Mouse (Mus musculus) lung, postnatal 0 days (tissue): Measurements from ENCODE around the gene Adm2. TPM values are rescaled to one million over a fixed set of nuclear protein-coding genes. Genes with fewer than 3 reads are reported as not detected.

Source experiments
- ATAC-seq: fragments of 200-750 bp; cut with Nextera tagmentation; 2 replicates; pipeline ENCODE4 v1.8.0; 2017; ENCODE audit warnings: moderate library complexity
- DNase-seq: peaks from one replicate; pipeline ENCODE4 v3.0.0-alpha.2; 2016; ENCODE audit warnings: low spot score
- H3K27ac ChIP-seq: fragments of 300-500 bp; sonication (generic); 2 replicates; pipeline ENCODE4 v1.5.1; 2014; ENCODE audit warnings: antibody characterized with exemption, mild to moderate bottlenecking, low read length, mixed read lengths
- H3K27me3 ChIP-seq: fragments of 300-500 bp; sonication (generic); replicated peaks from 2 replicates; pipeline ENCODE4 v1.6.1; 2014; ENCODE audit warnings: low read length, mixed read lengths; ENCODE audit not compliant: insufficient read depth
- H3K36me3 ChIP-seq: fragments of 300-500 bp; sonication (generic); 2 replicates; pipeline ENCODE4 v1.6.1; 2014; ENCODE audit warnings: low read length, mixed read lengths; ENCODE audit not compliant: insufficient read depth
- H3K4me1 ChIP-seq: fragments of 300-500 bp; sonication (generic); 2 replicates; pipeline ENCODE4 v1.6.1; 2014; ENCODE audit warnings: antibody characterized with exemption, low read depth, low read length, mixed read lengths; ENCODE audit not compliant: insufficient read depth
- H3K4me2 ChIP-seq: fragments of 300-500 bp; sonication (generic); replicated peaks from 2 replicates; pipeline ENCODE4 v1.6.1; 2014; ENCODE audit warnings: low read depth, mild to moderate bottlenecking, low read length, moderate library complexity, mixed read lengths
- H3K4me3 ChIP-seq: fragments of 300-500 bp; sonication (generic); 2 replicates; pipeline ENCODE4 v1.5.1; 2014; ENCODE audit warnings: low read depth, low read length
- H3K9ac ChIP-seq: fragments of 300-500 bp; sonication (generic); replicated peaks from 2 replicates; pipeline ENCODE4 v1.6.1; 2014; ENCODE audit warnings: low read depth, mild to moderate bottlenecking
- H3K9me3 ChIP-seq: fragments of 300-500 bp; sonication (generic); 2 replicates; pipeline ENCODE4 v1.6.1; 2016; ENCODE audit warnings: low read length, mixed read lengths
- CTCF ChIP-seq: IDR thresholded peaks from 2 replicates; pipeline ENCODE4 v1.5.1; 2016; ENCODE audit warnings: antibody characterized with exemption, mild to moderate bottlenecking
- EP300 ChIP-seq: IDR thresholded peaks from 2 replicates; pipeline ENCODE4 v1.6.1; 2016; ENCODE audit warnings: antibody characterized with exemption, mild to moderate bottlenecking, control low read depth
- WGBS: fragments of 180-500 bp; shearing (Covaris S2); extraction: QIAGEN DNeasy Blood & Tissue Kit; methylation state at CpG from one replicate; pipeline ENCODE4 v1.1.7; 2014; 5-methylcytosine and 5-hydroxymethylcytosine counted together
- polyA plus RNA-seq: library from polyadenylated mRNA; unstranded; fragments of >200 nt; fragmentation: Nextera tagmentation; extraction: Ambion mirVana; gene quantifications from 2 replicates; pipeline ENCODE4 v1.2.1, GENCODE M21; 2015

Gene Adm2
- polyA plus RNA-seq, 1 experiment from 2014 or later, result 0.12 TPM

- Histone ChIP-seq H3K9me3 (no peaks in the 10 kb centered on the region), H3K27ac (peak within 1 kb of the TSS; percentile 62), H3K36me3 (no peaks in the 10 kb centered on the region), H3K4me2 (peak within 1 kb of the TSS; percentile 94), H3K4me3 (peak within 1 kb of the TSS; percentile 94), H3K4me1 (peaks cover 9% of the 10 kb centered on the region; the same call in 1 of the 2 replicates), H3K9ac (peak within 1 kb of the TSS; percentile 89), H3K27me3 (no peaks in the 10 kb centered on the region)
- WGBS, result under 1% methylated on average over 34 of the region's 37 CpGs
- DNase-seq (peak; percentile 99), ATAC-seq (peak; percentile 100)
- TF ChIP-seq CTCF, result no peak
- no peak for TF ChIP-seq EP300
Measured at GRCm38 (mm10) chr15:89315190-89315731, 7.3 kb upstream of the Adm2 start, which contains the start of gene Sbf1. Gene Sbf1 (minus strand): TSS chr15:89315311.

GRCm38 (mm10) chr15:89316146-89316545 lies 6.4 kb upstream of the Adm2 start:
- WGBS, result 66% methylated on average over 11 of the region's 11 CpGs
- H3K9ac ChIP-seq, result no peak overlapping the region

GRCm38 (mm10) chr15:89321264-89321663 lies 1.3 kb upstream of the Adm2 start:
- Histone ChIP-seq H3K36me3 (no peaks in the 10 kb centered on the region), H3K27me3 (no peaks in the 10 kb centered on the region), H3K4me2 (no peak overlapping the region), H3K27ac (no peak overlapping the region), H3K4me1 (no peaks in the 10 kb centered on the region; the same call in 1 of the 2 replicates), H3K9me3 (no peaks in the 10 kb centered on the region), H3K9ac (no peak overlapping the region), H3K4me3 (no peak overlapping the region)
- WGBS, result 75% methylated on average over 5 of the region's 8 CpGs
- TF ChIP-seq EP300, result no peak
- TF ChIP-seq CTCF, result no peak
- ATAC-seq (no peak), DNase-seq (no peak)

More at GRCm38 (mm10) chr15:89316146-89316545, 6.4 kb upstream of the Adm2 start:
- Histone ChIP-seq H3K36me3 (no peaks in the 10 kb centered on the region), H3K9me3 (no peaks in the 10 kb centered on the region), H3K27me3 (no peaks in the 10 kb centered on the region), H3K4me2 (no peak overlapping the region), H3K4me1 (peaks cover 9% of the 10 kb centered on the region; the same call in 1 of the 2 replicates), H3K27ac (no peak overlapping the region), H3K4me3 (no peak overlapping the region)
- ATAC-seq (no peak), DNase-seq (no peak)
- peak; percentile 50 for TF ChIP-seq CTCF
- no peak for TF ChIP-seq EP300

- 83% methylated on average over 4 of the region's 4 CpGs for WGBS
- no peaks in the 10 kb centered on the region for H3K9me3 ChIP-seq
Measured at GRCm38 (mm10) chr15:89323656-89324055, 1.1 kb downstream of the Adm2 start.

GRCm38 (mm10) chr15:89326441-89326840 lies 3.9 kb downstream of the Adm2 start:
- H3K4me3 ChIP-seq, result no peak overlapping the region
- H3K4me2 ChIP-seq, result no peak overlapping the region
- H3K9me3 ChIP-seq, result no peaks in the 10 kb centered on the region
- TF ChIP-seq EP300 (no peak), CTCF (no peak)
- DNase-seq (no peak), ATAC-seq (no peak)
- no peaks in the 10 kb centered on the region for H3K36me3 ChIP-seq
- 43% methylated on average over 5 of the region's 5 CpGs for WGBS
- no peak overlapping the region for H3K27ac ChIP-seq
- no peak overlapping the region for H3K9ac ChIP-seq
- no peaks in the 10 kb centered on the region; the same call in 1 of the 2 replicates for H3K4me1 ChIP-seq
- no peaks in the 10 kb centered on the region for H3K27me3 ChIP-seq

More at GRCm38 (mm10) chr15:89323656-89324055, 1.1 kb downstream of the Adm2 start:
- Histone ChIP-seq H3K27ac (no peak overlapping the region), H3K27me3 (no peaks in the 10 kb centered on the region), H3K4me2 (no peak overlapping the region), H3K4me3 (no peak overlapping the region), H3K9ac (no peak overlapping the region), H3K4me1 (no peaks in the 10 kb centered on the region; the same call in 1 of the 2 replicates), H3K36me3 (no peaks in the 10 kb centered on the region)
- no peak for ATAC-seq
- no peak for DNase-seq
- TF ChIP-seq EP300 (no peak), CTCF (no peak)

- H3K9ac ChIP-seq, result no peak within 1 kb of the TSS
- H3K9me3 ChIP-seq, result no peaks in the 10 kb centered on the region
- H3K27ac ChIP-seq, result no peak within 1 kb of the TSS
- DNase-seq (no peak), ATAC-seq (no peak)
- H3K4me3 ChIP-seq, result no peak within 1 kb of the TSS
- no peak within 1 kb of the TSS for H3K4me2 ChIP-seq
- no peaks in the 10 kb centered on the region for H3K36me3 ChIP-seq
- no peaks in the 10 kb centered on the region for H3K27me3 ChIP-seq
- 87% methylated on average over 7 of the region's 7 CpGs for WGBS
- H3K4me1 ChIP-seq, result no peaks in the 10 kb centered on the region
- TF ChIP-seq EP300, result no peak
- TF ChIP-seq CTCF, result no peak
Measured at GRCm38 (mm10) chr15:89334271-89334670, 11.8 kb downstream of the Adm2 start, which contains the start of gene Miox. Gene Miox (plus strand): TSS chr15:89334398.
